Mouse (Mus musculus): ENCODE data around the gene Nkx2-5.
A peak's percentile ranks its signal among the peaks of the same experiment; 100 is the strongest.

The Nkx2-5 gene

DNA sequence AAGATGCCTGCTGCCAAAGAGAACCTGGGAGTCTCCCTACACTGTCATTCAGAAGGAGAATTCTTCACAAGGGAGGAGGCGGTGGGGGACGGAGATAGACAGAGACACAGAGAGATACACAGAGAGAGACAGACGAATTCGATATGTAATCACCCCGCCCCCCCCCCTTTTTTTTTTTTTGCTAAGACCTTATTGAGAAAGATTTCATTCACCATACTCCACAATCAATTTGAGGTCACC is at the start of gene Nkx2-5:
Gene Nkx2-5 (minus strand): TSS at position 101 of the 240 bp plus-strand sequence.
- DNase-seq (ENCODE audit: low spot score in 2 of 2): no peak

DNA sequence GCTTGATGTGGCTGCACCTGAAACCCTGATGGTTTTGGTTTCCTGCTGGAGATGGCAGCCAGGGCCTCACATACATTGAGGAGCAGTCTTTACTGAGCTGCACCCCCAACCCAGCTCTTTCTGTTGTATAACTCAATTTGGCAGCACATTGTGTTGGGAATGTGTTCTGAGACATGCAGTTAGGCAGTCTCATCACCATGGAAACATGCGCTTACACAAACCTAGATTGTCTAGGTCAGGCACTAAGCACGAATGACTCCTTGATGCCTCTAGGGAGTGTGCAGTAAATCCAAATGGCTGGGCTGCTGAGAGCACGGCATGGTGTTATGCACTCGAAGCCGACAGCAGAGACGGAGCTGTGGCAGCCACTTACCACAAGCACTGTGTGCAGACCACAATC is 49.5 kb upstream of the Nkx2-5 start:
- no peak for DNase-seq (ENCODE audit: low spot score in 2 of 2)

DNA sequence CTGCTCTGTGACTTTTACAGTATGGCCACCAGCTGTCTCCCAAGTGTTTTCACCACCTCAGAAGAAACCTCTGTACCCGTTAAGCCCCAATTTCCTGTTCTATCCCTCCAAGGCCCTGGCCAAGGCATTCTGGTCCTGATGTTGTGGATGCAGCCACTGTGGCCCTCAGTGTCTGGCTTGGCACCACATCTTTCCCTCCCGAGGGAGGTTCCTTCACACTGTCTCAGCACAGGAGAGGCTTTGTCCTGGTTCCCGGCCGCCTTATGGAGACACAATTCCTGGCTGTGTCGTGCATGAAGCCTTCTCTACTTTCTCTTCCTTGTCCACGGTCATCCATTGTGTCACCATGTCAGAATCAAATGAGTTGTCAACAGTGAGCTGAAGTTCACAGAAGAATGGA is 48.7 kb upstream of the Nkx2-5 start:
- DNase-seq (ENCODE audit: low spot score in 2 of 2): no peak

DNA sequence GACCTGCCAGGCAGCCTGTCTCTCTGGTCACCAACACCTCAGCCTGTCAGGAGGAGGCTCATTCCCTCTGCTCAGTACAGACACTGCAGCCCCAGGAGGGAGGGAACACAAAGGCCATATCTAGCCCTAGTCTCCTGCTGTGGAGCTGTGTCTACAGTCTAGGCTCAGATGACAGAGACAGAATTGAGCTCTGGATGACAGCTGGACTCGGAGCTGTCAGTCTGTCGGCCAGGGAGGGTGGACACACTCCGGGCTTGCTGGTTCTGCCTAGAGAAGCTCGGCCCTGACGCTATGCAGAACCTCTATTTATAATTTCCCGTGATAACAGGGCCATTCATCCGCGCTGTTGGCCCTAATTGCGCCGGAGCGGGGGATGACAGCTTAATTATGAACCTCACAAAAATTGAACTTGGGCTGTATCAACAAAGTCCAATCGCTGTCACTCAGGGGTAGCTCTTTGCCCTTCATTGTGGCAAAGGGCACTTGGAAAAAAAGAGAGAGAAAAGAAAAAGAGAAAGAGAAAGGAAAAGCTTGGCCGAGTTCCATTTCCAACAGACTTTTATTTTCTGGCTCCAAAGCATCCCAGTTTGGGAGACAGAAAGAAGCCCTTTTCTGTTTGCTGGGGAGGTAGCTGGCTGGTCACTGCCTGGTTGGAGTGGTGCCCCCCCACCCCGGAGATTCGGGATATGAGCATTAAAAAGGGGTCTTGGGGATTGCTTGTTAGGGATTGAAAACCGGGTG is 48.0 kb upstream of the Nkx2-5 start:
- no peak for DNase-seq (ENCODE audit: low spot score in 2 of 2)

DNA sequence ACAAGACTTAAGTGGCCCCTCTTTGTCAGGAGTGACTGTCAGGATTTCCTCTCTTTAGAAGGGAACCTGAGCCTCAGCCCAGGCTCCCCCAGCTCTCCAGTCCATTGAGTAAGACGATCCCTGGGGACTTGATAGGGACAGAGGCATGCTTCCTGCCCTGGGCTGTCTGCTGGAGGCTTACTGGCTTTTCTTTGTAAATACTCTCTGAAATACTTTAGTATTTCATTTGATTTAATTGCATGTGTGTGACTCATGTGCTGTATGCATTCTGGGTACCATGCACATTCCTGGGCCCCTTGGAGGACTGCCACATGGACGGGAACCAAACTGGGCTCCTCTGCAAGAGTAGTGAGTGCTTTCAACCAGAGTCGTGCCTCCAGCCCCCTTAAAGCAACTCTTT is 43.1 kb upstream of the Nkx2-5 start:
- no peak for DNase-seq (ENCODE audit: low spot score in 2 of 2)

DNA sequence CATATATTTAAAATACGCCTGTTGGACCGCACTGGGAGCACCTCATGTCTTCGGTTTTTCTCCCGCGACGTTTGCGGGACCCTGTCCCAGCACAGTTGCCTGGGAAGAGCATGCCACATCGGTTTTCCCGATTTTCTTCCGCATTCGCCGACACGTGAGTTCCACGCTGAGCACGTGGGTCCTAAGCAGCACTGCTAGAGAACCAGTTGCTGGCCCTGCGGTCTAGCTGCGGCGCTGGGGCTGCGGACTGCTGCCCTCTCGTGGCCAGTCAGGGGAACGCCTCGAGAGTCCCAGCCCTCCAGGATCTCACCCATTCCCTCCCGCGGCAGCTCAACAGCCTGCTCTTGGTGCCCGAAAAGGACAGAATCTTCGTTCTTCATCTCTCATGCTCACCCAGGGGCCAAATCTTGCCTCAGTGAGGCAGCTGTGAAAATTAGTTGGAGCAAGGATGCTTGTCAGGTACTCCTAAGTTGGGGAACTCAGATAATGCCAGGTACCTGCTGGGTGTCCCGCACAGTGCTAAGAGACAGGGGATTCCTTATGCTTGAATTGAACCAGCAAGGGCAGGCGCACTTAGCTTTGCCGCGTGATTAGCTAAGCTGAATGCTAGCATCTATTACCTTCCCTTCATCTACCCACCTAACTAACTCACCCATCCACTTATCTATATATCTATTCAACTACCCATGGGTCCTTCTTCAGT is 41.4 kb upstream of the Nkx2-5 start:
- DNase-seq (ENCODE audit: low spot score in 2 of 2): peak; percentile 79 to 87

DNA sequence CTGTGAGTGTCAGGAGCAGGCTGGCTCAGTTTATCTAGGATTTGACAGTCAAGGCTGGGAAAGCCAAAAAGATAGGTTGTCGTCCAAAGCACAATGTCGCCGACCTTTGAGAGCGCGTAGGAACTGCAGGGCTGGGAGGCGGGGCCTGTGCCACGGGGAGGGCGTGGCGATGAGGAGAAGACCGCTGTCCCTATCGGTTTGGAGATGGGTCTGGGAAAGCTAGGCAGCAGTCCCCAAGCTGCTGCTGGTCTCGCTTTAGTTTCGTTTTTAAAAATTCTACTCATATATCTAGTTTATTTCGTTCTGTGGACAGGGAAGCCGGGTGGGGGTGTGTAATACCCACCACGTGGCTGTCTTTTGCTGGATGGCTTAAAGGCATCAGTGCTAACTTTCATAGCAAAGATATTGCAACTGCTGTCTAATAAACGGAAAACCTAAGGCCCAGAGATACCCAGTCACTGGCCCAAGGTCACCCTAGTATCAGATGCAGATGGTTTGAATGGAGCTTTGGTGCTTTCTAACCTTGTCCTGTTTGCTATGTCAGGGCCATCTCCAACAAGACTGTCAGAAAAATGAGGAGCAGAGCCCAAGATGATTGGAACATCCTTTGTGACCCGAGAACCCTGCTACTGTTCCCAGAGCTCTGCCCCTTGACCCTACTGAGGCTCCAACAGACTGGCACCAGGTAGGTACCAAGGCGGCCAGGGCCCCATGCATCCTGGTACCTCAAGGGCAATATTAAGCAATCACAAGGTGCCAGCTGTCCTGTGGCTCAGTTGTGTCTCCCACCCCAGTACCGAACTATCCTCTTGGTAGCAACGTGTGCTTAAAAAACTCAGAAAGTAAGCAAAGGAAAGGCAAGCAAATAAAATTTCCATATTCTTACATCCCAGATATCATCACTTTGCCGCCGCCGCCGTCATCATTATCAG is 40.5 kb upstream of the Nkx2-5 start:
- DNase-seq (ENCODE audit: low spot score in 2 of 2): peak; percentile 72 to 84

DNA sequence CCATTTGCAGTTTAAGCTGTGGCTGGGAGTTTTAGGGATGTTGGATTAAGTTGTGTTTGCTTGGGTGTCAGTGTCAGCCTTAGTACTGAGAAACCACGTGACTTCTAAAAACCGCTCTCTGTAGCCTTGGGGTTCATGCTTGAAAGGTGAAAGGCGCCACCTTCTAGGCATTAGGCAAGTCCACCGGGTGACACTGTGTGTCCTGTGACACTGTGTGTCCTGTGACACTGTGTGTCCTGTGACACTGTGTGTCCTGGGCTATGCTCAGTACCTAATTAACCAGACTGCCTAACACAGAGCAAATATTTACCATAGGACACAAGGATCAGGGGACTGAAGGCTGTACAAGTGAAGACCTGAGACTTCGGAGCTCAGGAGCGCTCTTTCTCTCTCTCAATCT is 38.8 kb upstream of the Nkx2-5 start:
- DNase-seq (ENCODE audit: low spot score in 2 of 2): no peak

DNA sequence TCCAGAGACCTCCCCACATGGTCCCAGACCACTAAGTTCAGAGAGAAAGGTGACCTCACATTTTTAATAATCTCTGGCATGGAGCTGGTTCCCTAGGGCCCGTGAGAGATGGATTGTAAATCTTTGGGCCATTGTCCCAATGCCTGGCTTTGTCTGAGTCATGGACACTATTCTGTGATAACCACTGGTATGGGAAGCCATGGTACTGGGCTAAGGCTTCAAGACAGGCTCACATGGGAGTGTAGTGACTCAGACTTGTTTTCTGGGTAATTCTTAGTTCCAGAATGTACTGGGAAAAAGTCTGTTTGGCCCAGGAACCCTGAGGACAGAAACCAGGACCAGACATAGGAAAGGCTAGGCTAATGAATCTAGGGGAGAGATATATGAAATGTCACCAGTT is 37.9 kb upstream of the Nkx2-5 start:
- DNase-seq (ENCODE audit: low spot score in 2 of 2): no peak

DNA sequence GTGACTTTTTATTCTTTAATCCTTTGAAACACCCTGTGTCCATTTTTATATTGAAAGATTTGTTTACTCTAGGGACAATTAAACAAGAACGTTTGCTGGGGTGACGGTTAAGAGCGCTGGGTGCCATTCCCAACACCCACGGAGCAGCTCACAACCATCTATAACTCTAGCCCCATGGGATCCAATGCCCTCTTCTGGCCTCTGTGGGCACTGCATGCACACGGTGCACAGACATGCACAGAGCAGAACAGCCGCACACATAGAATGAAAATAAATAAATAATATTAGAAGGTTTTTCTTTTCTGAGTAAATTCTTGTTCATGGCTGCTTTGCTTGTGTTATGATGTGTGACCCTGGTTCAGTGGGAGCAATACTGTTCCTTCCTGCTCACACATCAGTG is 34.4 kb upstream of the Nkx2-5 start:
- DNase-seq (ENCODE audit: low spot score in 2 of 2): no peak

DNA sequence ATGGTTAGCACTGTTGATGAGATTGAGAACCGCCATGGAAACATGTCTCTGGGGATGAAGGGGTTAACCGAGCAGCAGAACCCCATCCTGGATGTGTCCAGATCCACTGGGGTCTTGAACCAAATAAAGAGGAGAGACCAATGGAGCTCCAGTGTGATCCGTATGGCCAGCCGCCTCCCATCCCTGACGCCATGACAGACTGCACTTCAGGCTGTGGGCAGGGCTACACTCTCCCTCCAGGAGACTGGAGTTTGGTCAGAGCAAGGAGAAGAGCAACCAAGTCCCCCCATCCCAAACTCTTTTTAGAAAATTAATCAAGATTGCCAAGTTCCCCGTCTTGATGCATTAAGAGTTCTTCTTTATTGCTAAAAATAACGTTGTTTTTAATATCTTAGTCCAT is 33.1 kb upstream of the Nkx2-5 start:
- no peak for DNase-seq (ENCODE audit: low spot score in 2 of 2)

DNA sequence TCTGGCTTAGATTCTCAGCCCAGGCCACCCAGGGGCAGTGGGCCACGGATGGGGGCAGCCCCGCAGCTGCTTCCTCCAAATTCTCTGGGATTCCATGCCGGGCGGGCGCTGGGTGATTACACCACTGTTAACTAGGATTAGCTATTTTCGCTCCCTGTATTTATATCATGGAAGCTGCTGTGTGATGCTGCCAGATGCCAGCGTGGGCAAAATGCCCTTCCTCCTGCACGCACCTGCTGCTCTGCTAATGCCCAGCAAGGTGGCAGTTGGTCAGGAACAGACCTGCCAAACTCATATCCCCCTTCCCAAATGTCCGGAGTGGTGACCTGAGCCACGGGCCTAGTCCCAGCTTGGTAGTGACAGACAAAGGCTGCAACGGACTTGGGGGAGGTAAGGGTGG is 29.7 kb upstream of the Nkx2-5 start:
- DNase-seq (ENCODE audit: low spot score in 2 of 2): no peak

DNA sequence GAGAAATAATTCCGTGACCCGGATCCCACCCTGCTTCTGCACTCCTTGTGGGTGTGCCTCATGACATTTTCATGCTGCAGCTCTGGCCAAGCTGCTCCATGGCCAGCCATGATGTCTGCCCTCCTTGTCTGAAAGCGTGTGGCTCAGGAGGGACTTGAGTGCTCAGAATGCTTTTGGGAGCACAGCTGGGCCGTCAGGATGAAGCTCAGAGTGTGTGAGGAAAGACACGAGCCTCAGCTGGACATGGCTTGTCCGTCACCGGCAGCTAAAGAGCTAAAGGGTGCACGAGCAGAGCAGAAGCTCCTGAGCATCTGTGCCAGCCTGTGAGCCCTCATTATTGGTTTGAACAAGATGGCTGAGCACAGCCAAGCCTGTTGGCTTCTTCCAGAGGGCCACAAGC is 28.7 kb upstream of the Nkx2-5 start:
- DNase-seq (ENCODE audit: low spot score in 2 of 2): no peak

DNA sequence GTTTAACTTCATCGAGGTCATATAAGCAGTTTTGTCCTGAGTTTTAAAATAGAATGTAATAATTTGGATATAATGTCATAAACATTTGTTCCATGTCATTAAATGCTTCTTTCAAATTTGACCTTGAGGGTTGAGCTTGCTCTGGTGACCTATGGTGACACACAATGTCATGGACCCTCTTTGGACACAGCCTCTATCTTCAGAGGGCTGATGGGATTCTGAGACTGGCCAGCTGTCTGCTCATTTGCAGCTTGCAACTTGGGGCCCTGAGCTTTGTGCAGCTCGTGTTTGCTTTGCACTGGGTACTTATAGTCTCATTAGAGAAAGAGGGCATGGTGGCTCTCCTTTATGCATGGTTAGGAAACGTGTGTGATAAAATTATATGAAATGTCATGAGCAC is 28.1 kb upstream of the Nkx2-5 start:
- DNase-seq (ENCODE audit: low spot score in 2 of 2): no peak

DNA sequence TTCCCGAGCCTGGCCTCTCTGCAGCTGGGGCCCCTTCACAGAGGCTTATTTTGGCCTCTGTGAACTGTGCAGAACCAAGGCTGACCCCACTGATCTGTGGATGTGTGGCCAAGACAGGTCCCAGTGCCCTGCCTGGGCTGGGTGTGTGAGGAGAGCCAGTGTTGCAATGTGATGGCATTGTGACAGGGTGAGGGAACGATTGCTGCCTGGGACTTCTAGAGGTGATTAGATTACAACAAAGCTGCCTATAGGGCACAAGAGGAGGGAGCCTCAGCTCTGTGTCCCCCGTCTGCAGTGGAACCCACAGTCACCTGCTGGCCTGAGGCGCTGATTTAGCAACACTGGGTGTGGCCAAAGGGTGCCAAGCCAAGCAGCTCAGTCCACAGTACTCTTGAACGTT is 23.9 kb upstream of the Nkx2-5 start:
- no peak for DNase-seq (ENCODE audit: low spot score in 2 of 2)

DNA sequence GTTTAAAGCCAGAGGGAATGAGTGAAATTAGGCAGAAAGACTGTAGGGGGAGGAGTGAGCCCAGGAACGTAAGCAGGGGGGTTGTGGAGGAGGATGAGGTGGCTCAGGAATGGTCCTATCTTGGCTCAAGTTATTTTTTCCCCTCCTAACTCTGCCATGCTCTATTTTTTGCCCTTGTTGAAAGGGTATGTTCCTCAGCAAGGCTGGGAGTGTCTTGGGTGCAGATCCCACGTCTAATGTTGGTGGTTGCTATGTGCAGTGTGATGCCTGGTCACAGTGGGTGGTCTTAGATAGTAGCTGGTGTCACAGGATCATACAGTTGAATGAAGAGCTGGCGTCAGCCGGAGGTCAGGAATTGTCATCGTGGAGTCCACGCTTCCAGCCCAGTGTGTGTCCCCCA is 20.3 kb upstream of the Nkx2-5 start:
- no peak for DNase-seq (ENCODE audit: low spot score in 2 of 2)

DNA sequence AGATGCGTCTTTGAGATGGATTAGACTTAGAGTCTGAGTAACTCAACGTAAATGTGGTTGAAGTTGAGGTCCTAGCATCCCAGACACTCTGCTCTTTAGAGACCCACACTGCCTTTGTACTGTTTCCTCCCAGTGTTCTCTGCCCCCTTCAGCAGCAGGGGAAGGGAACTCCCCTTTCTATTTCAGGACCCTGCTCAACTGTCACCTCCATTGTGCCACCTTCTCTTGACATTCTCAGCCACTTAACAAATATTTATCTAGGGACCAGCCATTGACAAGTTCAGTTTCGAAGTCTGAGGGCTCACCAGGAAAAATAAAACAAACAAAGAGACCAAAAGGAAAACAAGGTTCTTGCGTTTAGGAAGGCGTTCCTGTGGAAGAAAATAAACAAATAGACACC is 19.5 kb upstream of the Nkx2-5 start:
- no peak for DNase-seq (ENCODE audit: low spot score in 2 of 2)

DNA sequence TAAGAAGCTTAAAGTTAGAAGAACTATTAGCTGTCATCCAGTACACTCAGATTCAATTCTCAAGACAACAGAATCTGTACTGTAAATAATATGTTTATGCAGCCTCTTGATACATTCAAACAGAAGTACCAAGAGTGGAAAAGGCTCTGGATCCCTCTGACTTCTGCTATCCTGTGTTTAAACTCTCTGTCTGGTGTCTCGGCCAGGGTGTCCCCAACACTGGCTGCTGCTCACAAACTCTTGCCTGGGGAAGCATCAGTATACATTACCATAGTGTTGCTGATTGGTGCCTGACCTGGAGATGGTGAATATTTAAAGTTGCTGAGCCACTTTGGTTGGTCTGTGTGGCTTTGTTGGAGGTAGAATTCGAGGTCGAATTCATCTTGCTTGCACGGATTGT is 17.0 kb upstream of the Nkx2-5 start:
- DNase-seq (ENCODE audit: low spot score in 2 of 2): no peak

DNA sequence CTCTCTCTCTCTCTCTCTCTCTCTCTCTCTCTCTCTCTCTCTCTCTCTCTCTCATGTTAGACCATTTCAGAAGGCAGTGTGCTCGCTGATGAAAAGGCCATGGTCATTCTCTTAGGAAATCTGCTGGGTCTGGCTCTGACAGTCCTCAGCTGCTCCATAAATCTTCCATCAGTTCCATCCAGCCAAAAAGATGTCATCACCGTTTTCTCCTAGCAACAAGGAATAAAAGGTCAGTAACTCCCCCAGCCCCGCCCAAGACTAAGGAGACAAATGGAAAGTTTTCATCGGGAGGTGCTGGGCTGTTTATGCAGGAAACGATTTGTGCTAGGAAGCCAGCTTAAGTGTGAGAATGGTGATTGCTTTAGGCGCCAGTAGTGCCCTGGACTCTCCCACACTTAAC is 16.6 kb upstream of the Nkx2-5 start:
- DNase-seq (ENCODE audit: low spot score in 2 of 2): no peak

DNA sequence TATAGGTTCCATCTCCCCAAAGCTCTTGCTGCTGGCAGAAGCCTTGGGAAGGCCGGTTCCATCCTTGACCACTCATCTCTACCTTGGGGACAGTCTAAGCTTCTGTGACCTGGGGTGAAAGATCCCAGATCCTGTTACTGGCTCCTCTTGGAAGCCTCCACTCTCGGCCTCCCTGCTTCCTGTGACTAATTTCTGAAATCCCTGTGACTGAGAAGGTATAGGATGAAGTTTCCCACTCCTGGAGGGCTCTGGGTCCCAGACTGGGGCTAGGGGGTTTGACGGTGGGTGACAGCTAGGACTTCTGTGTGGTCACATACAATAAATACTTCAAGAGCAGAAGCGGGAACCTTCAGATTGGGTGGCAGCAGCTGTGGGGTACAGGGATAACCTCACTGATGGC is 16.1 kb upstream of the Nkx2-5 start:
- no peak for DNase-seq (ENCODE audit: low spot score in 2 of 2)

DNA sequence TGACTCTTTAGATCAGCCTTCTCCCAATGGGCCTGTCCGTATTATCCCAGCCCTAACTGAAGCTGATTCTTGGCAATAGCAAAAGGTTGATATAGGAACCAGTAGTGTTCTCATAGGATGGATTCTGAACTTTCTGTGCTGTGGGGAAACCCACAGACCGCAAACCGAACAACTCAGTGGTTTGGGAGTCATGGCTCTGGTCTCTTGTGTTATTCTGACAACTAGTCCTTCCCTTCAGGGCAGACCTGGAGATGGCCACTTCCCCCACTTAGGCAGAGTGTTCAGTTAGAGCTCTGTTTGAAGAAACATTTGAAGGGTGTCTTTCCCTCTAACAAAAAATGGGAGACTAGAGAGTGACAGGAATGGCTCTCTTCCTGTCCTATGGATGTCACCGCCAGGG is 7.5 kb upstream of the Nkx2-5 start:
- no peak for DNase-seq (ENCODE audit: low spot score in 2 of 2)

DNA sequence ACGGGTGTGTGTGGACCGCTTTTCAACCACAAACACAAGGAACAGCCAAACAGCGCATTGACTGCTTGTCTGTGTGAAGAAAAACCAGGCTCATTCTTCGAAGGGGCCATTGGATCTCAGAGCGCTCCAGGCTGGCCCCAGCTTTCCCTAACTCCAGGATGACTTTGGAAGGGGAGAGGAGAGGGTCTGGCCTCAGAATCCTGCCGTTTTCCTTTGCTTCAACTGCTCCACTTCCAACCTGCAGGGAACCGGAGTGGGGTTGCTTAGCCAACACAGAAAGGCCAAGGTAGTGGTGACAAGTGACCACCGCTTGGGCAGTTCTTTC is 6.3 kb upstream of the Nkx2-5 start:
- no peak for DNase-seq (ENCODE audit: low spot score in 2 of 2)

Data from urinary bladder, postnatal 4 days (tissue).